Mouse (Mus musculus) hindbrain, embryonic 10.5 days (tissue): ENCODE data around the gene Fra10ac1. TPM values are rescaled to one million over a fixed set of nuclear protein-coding genes. Genes with fewer than 3 reads are reported as not detected.

ENCODE experiments used
- polyA plus RNA-seq: library from polyadenylated mRNA; unstranded; fragments of >200 nt; fragmentation: Nextera tagmentation; extraction: Ambion mirVana; gene quantifications from 2 replicates; pipeline ENCODE4 v1.2.1, GENCODE M21; 2016

Gene Fra10ac1
- polyA plus RNA-seq, 1 experiment from 2014 or later = 41.4 TPM

Other genes starting within 250 kb of the Fra10ac1 start
- gene Myof, start 180.6 kb downstream of the Fra10ac1 start, polyA plus RNA-seq = 2.2 and 2.4 TPM in 2 replicates
- gene Cep55, start 169.1 kb downstream of the Fra10ac1 start, polyA plus RNA-seq = 33.5 and 42.9 TPM in 2 replicates
- gene Ffar4, start 127.1 kb downstream of the Fra10ac1 start, polyA plus RNA-seq = 0.14 and 0.19 TPM in 2 replicates
- 2.2 and 2.3 TPM in 2 replicates for gene Rbp4, start 98.9 kb downstream of the Fra10ac1 start, polyA plus RNA-seq
- not detected in 2 replicates for gene Pde6c, start 91.4 kb downstream of the Fra10ac1 start, polyA plus RNA-seq
- 1.1 and 2.2 TPM in 2 replicates for gene Lgi1, start 40.4 kb upstream of the Fra10ac1 start, polyA plus RNA-seq
- gene Slc35g1, start 171.8 kb upstream of the Fra10ac1 start, polyA plus RNA-seq = 5.3 and 7.7 TPM in 2 replicates